Mouse (Mus musculus): ENCODE measurements at regions not wholly inside any gene's neighbourhood (a gene's known extent, or its start where the extent isn't known, plus 50 kb on each side); places are given as distances from the start of the nearest gene placed in this dataset.

DNA sequence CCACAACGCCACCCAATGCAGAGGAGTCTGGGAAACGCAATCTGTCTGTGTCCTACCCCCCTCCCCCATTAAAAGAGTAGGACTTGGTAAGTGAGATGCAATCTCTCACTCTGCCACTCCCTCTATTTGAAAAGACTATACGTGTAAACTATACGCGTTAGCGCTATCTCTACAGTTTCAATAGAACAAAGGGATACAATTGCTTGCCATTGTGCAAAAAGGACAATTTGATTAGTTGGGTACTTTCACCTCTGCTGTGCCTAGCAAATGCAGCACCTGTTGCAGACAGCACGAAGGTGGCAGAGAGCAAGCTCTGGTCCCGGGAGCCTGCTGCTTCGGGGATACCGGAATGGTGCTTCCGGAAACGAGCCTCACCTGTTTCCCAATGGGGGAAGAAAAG is 137.5 kb upstream of the Btg1 start:
- no peak for TF ChIP-seq TAL1 (IDR thresholded peaks at IDR 0.05; ENCODE audit: low read length)
- TF ChIP-seq GATA1 (IDR thresholded peaks at IDR 0.05; ENCODE audit: low read length): no peak
